Mouse (Mus musculus) myocyte (in vitro differentiated cells): ENCODE results near the gene Arid3b.

Experiments used
- MAX ChIP-seq: IDR thresholded peaks from one replicate; pipeline ENCODE4 v1.6.1; 2011; ENCODE audit warnings: low read depth, mild to moderate bottlenecking, control low read depth
- MYOD1 ChIP-seq, 3 experiments: IDR thresholded peaks; one replicate each; pipeline ENCODE4 v1.6.1; 2011; ENCODE audit warnings: control low read depth in 2 of 3, low read depth in 2 of 3, mild to moderate bottlenecking in 2 of 3, moderate library complexity in 1 of 3; ENCODE audit not compliant: insufficient read length in 2 of 3, control insufficient read depth in 1 of 3
- POLR2A ChIP-seq: IDR thresholded peaks from one replicate; pipeline ENCODE4 v1.6.1; 2011; ENCODE audit warnings: low read depth, mild to moderate bottlenecking, control low read depth, moderate library complexity; ENCODE audit not compliant: insufficient read length
- TCF12 ChIP-seq: IDR thresholded peaks from one replicate; pipeline ENCODE4 v1.6.1; 2011; ENCODE audit warnings: mild to moderate bottlenecking, control low read depth; ENCODE audit not compliant: poor library complexity, insufficient read depth, severe bottlenecking

DNA sequence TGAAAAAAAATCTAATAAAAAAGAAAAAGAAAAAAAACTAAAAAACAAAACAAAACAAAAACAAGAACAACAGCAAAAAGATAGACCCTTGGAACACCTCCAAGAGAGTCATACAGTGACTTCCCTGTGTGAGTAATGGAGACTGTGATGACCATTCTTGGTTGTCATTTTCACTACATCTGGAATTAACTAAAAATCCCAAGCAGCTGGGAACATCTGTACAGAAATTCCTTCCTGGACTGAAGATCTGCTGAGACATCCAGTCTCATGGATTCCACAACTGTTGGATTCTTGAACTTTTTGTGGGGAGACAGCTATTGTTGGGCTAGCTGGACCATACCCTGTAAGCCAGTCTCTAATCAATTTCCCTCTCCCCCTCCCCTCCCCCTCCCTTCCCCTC is 27.7 kb upstream of the Arid3b start:
- TF ChIP-seq POLR2A (no peak), TCF12 (no peak), MYOD1 (IDR thresholded peaks at IDR 0.05; ENCODE audit: control insufficient read depth in 1 of 3, insufficient read length in 2 of 3, low read depth in 2 of 3) (no peak), MAX (no peak)
